Mouse (Mus musculus) heart, postnatal 0 days (tissue): ENCODE data around the gene Tctex1d1. TPM values are rescaled to one million over a fixed set of nuclear protein-coding genes. Genes with fewer than 3 reads are reported as not detected.

Experiments
- ATAC-seq: fragments of 200-750 bp; cut with Nextera tagmentation; 2 replicates; pipeline ENCODE4 v1.8.0; 2017; ENCODE audit warnings: low read depth, moderate number of reproducible peaks, moderate library complexity; ENCODE audit not compliant: insufficient read depth
- DNase-seq: peaks from one replicate; pipeline ENCODE4 v3.0.0-alpha.2; 2016; ENCODE audit warnings: low spot score
- H3K27ac ChIP-seq: fragments of 300-500 bp; sonication (generic); 2 replicates; pipeline ENCODE4 v1.5.1; 2014; ENCODE audit warnings: low read depth, mild to moderate bottlenecking
- H3K27me3 ChIP-seq: fragments of 300-500 bp; sonication (generic); 2 replicates; pipeline ENCODE4 v1.6.1; 2014; ENCODE audit warnings: low read length, mixed read lengths; ENCODE audit not compliant: control insufficient read depth, insufficient read depth
- H3K36me3 ChIP-seq: fragments of 300-500 bp; sonication (generic); replicated peaks from 2 replicates; pipeline ENCODE4 v1.6.1; 2014; ENCODE audit warnings: low read length, mixed read lengths; ENCODE audit not compliant: control insufficient read depth, insufficient read depth
- H3K4me1 ChIP-seq: fragments of 300-500 bp; sonication (generic); 2 replicates; pipeline ENCODE4 v1.6.1; 2014; ENCODE audit warnings: antibody characterized with exemption; ENCODE audit not compliant: control insufficient read depth, insufficient read depth
- H3K4me2 ChIP-seq: fragments of 300-500 bp; sonication (generic); 2 replicates; pipeline ENCODE4 v1.6.1; 2014; ENCODE audit warnings: low read depth, mild to moderate bottlenecking, low read length, moderate library complexity
- H3K4me3 ChIP-seq: fragments of 300-500 bp; sonication (generic); 2 replicates; pipeline ENCODE4 v1.5.1; 2014; ENCODE audit warnings: low read depth, low read length
- H3K9ac ChIP-seq: fragments of 300-500 bp; sonication (generic); replicated peaks from 2 replicates; pipeline ENCODE4 v1.6.1; 2014; ENCODE audit warnings: low read depth, low read length, mixed read lengths
- H3K9me3 ChIP-seq: fragments of 300-500 bp; sonication (generic); replicated peaks from 2 replicates; pipeline ENCODE4 v1.6.1; 2016; ENCODE audit warnings: low read length; ENCODE audit not compliant: control insufficient read depth
- CTCF ChIP-seq: IDR thresholded peaks from 2 replicates; pipeline ENCODE4 v1.5.1; 2016; ENCODE audit warnings: antibody characterized with exemption, control low read depth, low read depth
- EP300 ChIP-seq: IDR thresholded peaks from 2 replicates; pipeline ENCODE4 v1.6.1; 2016; ENCODE audit warnings: antibody characterized with exemption, low read depth
- WGBS: fragments of 180-500 bp; shearing (Covaris S2); extraction: QIAGEN DNeasy Blood & Tissue Kit; methylation state at CpG from one replicate; pipeline ENCODE4 v1.1.7; 2014; 5-methylcytosine and 5-hydroxymethylcytosine counted together
- polyA plus RNA-seq: library from polyadenylated mRNA; unstranded; fragments of >200 nt; fragmentation: Nextera tagmentation; extraction: Ambion mirVana; gene quantifications from 2 replicates; pipeline ENCODE4 v1.2.1, GENCODE M21; 2015
- total RNA-seq: library from RNA; depleted of rRNA; stranded (reverse); fragments of >200 nt; gene quantifications from 2 replicates; pipeline ENCODE4 v1.2.3, GENCODE M21; 2014; ENCODE audit warnings: low replicate concordance

Gene Tctex1d1
- total and polyA plus RNA-seq, 2 experiments from 2014 or later: not detected

GRCm38 (mm10) chr4:103026621-103027020 lies 48.2 kb downstream of the Tctex1d1 start, which contains the start of gene Insl5:
Gene Insl5 (minus strand): TSS chr4:103026842.
- 61% methylated on average over 4 of the region's 4 CpGs for WGBS
- no peaks in the 10 kb centered on the region for H3K27me3 ChIP-seq
- H3K27ac ChIP-seq: no peak within 1 kb of the TSS
- no peak within 1 kb of the TSS for H3K9ac ChIP-seq
- H3K4me1 ChIP-seq: no peaks in the 10 kb centered on the region
- TF ChIP-seq CTCF: no peak
- no peak for TF ChIP-seq EP300
- ATAC-seq: no peak
- no peak for DNase-seq
- no peak within 1 kb of the TSS for H3K4me2 ChIP-seq
- H3K36me3 ChIP-seq: no peaks in the 10 kb centered on the region
- no peaks in the 10 kb centered on the region for H3K9me3 ChIP-seq
- H3K4me3 ChIP-seq: no peak within 1 kb of the TSS

- Histone ChIP-seq H3K4me1 (no peaks in the 10 kb centered on the region), H3K4me3 (no peak overlapping the region), H3K27me3 (no peaks in the 10 kb centered on the region), H3K4me2 (no peak overlapping the region), H3K9me3 (no peaks in the 10 kb centered on the region), H3K36me3 (no peaks in the 10 kb centered on the region), H3K27ac (no peak overlapping the region), H3K9ac (no peak overlapping the region)
- no peak for ATAC-seq
- no peak for DNase-seq
- no peak for TF ChIP-seq EP300
- TF ChIP-seq CTCF: no peak
- WGBS: 66% methylated on average over 7 of the region's 7 CpGs
Measured at GRCm38 (mm10) chr4:103027745-103028144, 49.3 kb downstream of the Tctex1d1 start.

GRCm38 (mm10) chr4:103028177-103029088 lies 50.0 kb downstream of the Tctex1d1 start:
- Histone ChIP-seq H3K27me3 (no peaks in the 10 kb centered on the region), H3K4me2 (no peak overlapping the region), H3K4me3 (no peak overlapping the region), H3K36me3 (no peaks in the 10 kb centered on the region), H3K9me3 (no peaks in the 10 kb centered on the region), H3K9ac (no peak overlapping the region), H3K4me1 (no peaks in the 10 kb centered on the region), H3K27ac (no peak overlapping the region)
- DNase-seq (no peak), ATAC-seq (no peak)
- TF ChIP-seq CTCF (no peak), EP300 (no peak)
- 54% methylated on average over 13 of the region's 13 CpGs for WGBS

- no peaks in the 10 kb centered on the region for H3K27me3 ChIP-seq
- H3K36me3 ChIP-seq: no peaks in the 10 kb centered on the region
- H3K4me2 ChIP-seq: no peak overlapping the region
- H3K27ac ChIP-seq: peak overlapping the region; percentile 20; the same call in 1 of the 2 replicates
- H3K9ac ChIP-seq: no peak overlapping the region
- 74% methylated on average over 14 of the region's 14 CpGs for WGBS
- H3K9me3 ChIP-seq: no peaks in the 10 kb centered on the region
- DNase-seq (no peak), ATAC-seq (no peak)
- TF ChIP-seq EP300: no peak
- TF ChIP-seq CTCF: no peak
- no peaks in the 10 kb centered on the region for H3K4me1 ChIP-seq
- H3K4me3 ChIP-seq: no peak overlapping the region
Measured at GRCm38 (mm10) chr4:103039103-103039837, 60.9 kb downstream of the Tctex1d1 start.

GRCm38 (mm10) chr4:103039838-103040191 lies 61.4 kb downstream of the Tctex1d1 start:
- Histone ChIP-seq H3K27ac (no peak overlapping the region), H3K4me1 (no peaks in the 10 kb centered on the region), H3K36me3 (no peaks in the 10 kb centered on the region), H3K4me3 (no peak overlapping the region), H3K27me3 (no peaks in the 10 kb centered on the region), H3K9me3 (no peaks in the 10 kb centered on the region), H3K4me2 (no peak overlapping the region), H3K9ac (no peak overlapping the region)
- 40% methylated on average over 5 of the region's 5 CpGs for WGBS
- DNase-seq (no peak), ATAC-seq (no peak)
- no peak for TF ChIP-seq CTCF
- TF ChIP-seq EP300: no peak
